Mouse (Mus musculus) frontal cortex, postnatal 25 days (tissue): ENCODE measurements around the gene Fpgs.

Experiments
- DNase-seq, 2 experiments: peaks; one replicate each; pipeline ENCODE4 v3.0.0; 2022; ENCODE audit warnings: low spot score in 2 of 2

Gene Fpgs

GRCm38 (mm10) chr2:32724832-32725790 is 21.2 kb upstream of the Fpgs start:
- DNase-seq = no peak

DNA sequence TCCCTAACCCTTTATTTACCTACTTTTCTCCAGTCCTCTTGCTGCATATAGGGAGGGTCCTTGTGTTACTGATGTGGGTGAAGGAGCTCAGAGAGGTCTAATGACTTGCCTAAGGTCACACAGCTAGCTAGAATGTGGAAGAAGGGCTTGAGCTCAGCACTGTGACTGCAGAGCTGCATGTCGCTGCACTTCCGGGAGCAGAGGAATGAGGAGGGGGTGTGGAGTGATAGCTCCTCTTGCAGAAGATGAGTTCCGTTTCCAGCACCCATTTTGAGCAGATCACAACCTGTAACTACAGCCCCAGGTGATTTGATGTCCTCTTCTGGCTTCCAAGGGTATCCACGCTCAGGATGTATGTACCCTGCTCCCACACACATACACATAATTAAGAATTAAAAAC is 20.2 kb upstream of the Fpgs start:
- no peak for DNase-seq

DNA sequence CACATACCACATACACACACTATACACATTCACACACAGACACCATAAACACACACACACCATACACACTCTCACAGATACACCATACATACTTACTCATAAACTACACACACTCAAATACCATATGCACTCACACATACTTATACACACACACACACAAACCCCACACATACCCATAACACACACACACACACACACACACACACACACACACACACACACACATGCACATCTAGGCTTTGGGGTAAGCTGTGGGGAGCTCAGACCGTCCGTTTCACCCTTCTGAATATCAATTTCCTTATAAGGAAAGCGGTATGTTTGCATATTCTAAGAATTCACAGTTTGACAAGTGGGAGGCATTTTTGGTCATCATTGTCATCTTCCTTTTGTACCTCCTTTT is 18.6 kb upstream of the Fpgs start:
- DNase-seq = no peak

DNA sequence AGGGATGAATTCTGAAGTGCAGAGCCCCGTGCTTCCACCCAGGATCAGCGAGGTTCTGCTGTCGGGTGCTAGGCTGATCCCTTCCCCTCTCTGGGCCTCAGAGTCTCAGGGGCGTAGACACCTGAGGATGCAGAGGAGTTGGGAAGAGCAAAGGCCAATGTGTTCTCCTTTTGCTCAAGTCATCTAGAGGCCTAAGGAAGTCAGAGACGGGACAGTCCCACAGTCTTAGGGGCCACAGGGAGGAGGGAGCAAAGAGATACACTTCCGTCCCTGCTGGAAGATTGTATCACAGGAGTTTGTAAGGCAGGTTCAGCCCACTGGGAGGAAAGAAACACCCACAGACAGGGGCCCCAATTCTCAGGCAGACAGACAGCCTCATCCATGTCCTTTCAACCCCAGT is 18.1 kb upstream of the Fpgs start:
- DNase-seq = no peak

GRCm38 (mm10) chr2:32720681-32721229 is 16.8 kb upstream of the Fpgs start, which contains the start of gene Sh2d3c:
Gene Sh2d3c, plus strand, starts transcription at chr2:32721055.
- DNase-seq = no peak

DNA sequence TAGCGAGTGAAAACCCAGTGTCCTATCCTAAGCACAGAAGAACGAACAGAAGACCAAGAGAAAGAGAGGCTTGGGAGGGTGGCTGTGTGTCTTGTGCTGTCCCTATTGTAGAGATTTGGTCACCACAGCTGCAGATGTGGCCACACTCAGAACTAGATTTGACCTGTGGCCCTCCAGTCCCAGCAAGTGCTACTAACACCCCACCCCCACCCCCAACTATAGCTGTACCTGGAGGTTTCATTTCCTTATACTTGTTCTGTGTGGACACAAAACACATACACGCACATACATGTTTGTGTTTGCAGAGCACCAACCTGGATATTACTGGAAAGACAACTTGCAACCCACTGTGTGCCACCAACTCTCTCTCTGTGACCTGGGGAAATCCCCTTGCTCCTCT is 16.1 kb upstream of the Fpgs start:
- DNase-seq = no peak

DNA sequence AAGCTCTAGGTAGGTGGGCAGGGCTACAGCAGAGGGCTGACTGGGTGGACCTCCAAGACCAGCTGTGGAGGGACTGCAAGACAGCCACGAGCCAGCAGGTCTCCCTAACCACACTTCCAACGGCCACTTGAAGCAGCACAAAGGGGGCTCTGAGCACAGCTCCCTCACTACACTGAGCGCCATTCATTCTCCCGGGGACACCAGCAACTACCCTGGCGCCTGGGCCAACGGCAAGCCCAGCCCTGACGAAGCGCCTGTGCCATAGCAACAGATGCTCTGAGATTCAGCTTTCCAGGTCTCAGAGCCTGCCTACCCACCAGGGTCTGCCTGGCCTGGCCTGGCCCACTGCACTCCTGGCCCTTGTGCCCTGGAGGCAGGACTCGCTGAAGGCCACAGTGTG is 14.8 kb upstream of the Fpgs start:
- no peak for DNase-seq

GRCm38 (mm10) chr2:32714987-32715425 is 11.1 kb upstream of the Fpgs start:
- DNase-seq = no peak

DNA sequence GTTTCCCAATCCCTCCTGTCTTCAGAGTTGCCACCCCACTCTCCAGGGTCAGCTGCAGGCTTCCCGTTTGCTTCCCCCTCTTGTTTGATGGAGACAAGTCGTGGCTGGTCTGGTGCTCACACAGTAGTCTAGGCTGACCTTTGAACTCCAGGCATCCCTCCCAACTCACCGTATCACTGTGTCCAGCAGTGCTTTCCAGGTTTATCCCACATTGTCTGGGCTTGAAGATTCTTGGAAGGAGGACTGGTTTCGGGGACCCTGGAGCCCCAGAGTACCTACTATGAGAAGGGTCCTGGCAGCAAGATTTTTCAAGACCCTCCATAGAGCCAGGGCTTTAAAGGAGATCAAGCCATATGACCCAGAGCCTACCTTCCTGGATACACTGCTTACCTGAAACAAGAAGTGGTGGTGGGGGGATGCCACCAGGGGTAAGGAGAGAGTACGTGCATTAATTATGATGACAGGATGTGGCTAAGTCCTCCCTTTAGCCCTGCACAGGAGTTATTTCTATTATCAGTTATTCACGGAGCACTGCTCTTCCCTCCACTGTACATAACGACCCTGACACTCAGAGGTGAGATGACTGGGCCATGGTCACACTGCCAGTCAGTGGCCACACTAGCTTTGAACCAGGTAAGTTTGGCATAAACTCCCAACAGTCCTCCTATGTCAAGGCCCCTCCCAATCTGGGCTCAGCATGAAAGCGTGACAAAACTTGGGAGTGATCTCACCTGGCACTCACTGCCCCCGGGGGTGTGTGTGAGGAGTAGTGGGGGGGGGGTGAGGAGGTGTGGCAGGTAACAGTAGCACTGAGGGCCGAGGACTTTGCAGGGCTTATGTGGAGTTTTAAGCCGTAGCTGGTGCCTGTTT is 10.4 kb upstream of the Fpgs start:
- no peak for DNase-seq

DNA sequence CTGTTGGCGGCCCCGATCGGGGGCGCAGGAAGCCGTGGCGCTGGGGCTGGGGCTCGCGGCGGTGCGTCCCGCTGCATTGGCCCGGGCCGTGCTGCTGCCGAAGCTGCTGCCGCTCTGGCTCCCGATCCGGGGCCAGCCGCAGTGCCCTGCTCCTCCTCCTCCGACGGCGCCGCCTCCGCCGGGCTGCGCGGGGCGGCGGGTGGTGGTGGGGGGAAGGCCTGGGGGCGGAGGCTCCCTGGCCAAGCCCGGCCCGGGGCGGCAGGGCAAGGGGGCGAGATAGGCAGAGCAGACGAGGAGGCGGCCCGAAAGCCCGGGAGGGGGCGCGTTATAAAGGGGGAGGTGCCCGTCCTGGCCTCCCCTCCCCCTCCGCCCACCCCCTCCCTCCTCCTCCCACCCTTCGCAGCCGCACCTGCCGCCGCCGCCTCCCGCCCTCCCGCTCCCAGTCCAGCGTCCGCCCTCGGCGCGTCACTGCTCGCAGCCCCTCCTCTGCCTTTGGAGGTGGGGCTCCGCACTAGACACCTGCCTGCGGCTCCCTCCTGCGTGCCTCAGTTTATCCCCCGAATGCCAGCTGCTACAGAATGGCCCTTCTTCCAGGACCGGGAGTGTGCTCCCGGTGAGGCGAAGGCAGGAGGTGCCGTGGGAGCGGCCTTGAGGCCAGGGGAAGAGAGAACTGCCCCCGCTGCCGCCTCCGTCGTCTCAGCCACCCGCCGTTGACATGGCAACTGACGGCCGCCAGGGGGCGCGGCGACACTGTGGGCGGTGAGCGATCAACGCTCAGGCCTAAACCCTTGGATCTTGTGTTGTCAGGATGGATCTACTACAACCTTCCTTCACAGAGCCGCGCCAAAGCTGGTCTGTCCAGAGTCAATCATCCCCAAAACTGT is 9.2 kb upstream of the Fpgs start, which contains the start of gene Cdk9:
Gene Cdk9 (minus strand): TSS at position 143 of the 884 bp plus-strand sequence.
- DNase-seq = peak; percentile 86 to 87

- DNase-seq = peak; percentile 86 to 88
These were observed 8.6 kb upstream of the Fpgs start for GRCm38 (mm10) chr2:32712586-32712933.

DNA sequence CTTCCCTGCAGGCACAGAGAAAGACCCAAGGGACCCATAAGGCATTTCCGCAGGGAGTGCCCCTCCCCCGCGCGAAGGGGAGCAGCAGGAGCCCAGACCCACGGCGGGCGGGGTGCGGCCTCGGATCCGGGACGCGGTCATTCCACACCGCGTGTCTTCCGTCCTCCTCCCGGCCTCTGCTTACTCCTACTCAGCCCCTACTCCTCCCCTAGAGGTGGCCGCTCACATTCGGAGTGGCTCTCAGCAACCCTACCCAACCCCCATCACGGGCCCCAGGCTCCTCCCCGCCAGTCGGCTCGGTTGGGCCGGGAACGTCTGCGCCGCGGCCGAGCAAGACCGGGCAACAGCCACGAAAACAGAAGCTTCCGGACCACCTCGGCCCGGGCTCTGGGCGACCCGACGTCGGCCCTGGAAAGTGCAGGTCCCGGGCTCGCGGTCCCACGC is 8.2 kb upstream of the Fpgs start:
- DNase-seq = peak; percentile 35 to 37

- DNase-seq = no peak
These were observed 7.5 kb upstream of the Fpgs start for GRCm38 (mm10) chr2:32711301-32712056.

DNA sequence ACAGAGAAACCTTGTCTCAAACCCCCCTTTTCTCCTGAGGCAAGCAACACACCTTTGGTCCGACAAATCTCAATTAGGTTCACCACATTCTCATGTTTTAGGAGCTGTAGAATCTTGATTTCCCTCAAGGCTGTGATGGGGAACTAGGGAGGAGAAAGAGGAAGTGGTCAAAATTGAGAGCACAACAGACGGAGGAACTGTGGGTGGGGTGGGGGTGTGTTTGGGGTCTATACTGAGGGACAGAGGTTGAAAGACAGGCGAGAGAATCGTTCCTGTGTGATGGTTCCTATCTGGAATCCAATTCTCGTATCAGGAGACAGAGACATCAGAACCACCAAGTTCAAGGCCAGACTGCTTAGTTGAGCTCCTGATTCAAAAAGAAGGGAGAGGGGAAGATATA is 6.5 kb upstream of the Fpgs start:
- DNase-seq = no peak

DNA sequence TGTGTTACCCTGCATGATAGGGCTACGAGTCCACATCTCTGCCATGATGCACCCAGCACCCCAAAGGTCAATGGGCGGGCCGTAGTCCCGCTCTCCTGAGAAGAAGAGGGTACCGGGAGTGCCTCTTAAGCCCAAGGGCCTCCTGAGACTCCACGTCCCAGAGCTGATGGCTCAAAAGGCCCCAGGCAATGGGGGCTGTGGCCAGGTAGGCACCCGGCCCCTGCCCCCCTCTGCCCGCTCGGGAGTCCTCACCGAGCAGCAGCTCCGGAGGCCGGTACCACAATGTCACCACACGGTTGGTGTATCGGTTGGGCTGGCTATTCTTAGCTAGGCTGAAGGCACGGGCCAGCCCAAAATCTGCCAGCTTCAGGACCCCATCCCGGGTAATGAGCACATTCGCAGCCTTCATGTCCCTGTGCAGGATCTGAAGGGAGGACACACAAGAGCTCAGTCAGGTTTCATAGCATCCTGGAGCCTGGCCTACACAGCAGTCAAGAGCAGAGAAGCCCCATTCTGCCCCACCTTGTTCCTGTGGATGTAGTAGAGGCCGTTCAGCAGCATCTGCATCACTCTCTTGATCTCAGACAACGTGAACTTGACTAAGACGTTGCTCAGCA is 5.7 kb upstream of the Fpgs start:
- no peak for DNase-seq

DNA sequence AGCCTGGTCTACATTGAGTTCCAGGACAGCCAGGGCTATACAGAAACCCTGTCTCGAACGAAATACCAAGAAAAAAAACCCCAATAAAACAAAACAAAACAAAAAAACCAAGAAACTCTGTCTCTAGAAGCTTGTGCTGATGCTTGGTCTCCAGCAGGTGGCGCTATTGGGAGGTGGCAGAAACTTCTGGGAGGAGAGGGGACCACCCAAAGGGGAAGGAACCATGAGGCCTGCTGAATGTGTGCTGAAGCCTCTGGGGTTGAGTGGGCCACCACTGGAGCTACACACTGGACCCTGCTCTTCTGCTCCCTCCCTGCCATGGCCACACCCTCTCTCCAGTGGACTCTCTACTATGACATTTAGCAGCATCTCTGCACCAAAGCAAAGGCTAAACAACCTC is 4.7 kb upstream of the Fpgs start:
- DNase-seq = no peak

DNA sequence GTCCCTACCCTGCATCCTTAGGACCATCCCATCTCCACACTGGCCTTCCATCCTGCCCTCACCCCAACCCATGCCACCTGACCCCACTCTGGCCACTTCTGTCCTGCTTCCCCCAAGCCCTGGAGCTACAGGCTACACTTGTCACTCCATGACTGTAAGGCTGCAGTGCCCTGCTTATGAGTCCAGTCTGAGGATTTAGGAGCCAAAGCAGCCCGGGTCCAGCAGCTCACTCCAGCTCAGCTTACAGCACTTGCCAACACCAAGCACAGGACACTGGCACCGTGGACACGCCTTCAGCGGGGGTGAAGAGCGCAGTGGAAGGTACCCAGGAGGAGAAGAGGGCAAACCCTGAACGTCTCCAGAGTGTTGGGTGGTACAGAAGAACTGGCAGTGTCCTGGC is 3.0 kb upstream of the Fpgs start:
- no peak for DNase-seq

- no peak for DNase-seq
These were observed 1.1 kb upstream of the Fpgs start for GRCm38 (mm10) chr2:32705018-32705417.

- DNase-seq = no peak
These were observed 899 bp downstream of the Fpgs start for GRCm38 (mm10) chr2:32703046-32703445.
